Mouse (Mus musculus) lung, embryonic 16.5 days (tissue): Measurements from ENCODE around the gene Tnfrsf1a. TPM values are rescaled to one million over a fixed set of nuclear protein-coding genes. Genes with fewer than 3 reads are reported as not detected.
A peak's percentile ranks its signal among the peaks of the same experiment; 100 is the strongest.

ENCODE experiments used
- ATAC-seq: fragments of 200-750 bp; cut with Nextera tagmentation; 2 replicates; pipeline ENCODE4 v1.8.0; 2017; ENCODE audit warnings: low read depth, mild to moderate bottlenecking, moderate library complexity
- H3K27ac ChIP-seq: fragments of 300-500 bp; sonication (generic); 2 replicates; pipeline ENCODE4 v1.5.1; 2014; ENCODE audit warnings: mild to moderate bottlenecking, control low read depth, low read length
- H3K27me3 ChIP-seq: fragments of 300-500 bp; sonication (generic); 2 replicates; pipeline ENCODE4 v1.6.1; 2014; ENCODE audit warnings: low read depth, low read length, mixed read lengths; ENCODE audit not compliant: control insufficient read depth, insufficient read depth
- H3K36me3 ChIP-seq: fragments of 300-500 bp; sonication (generic); 2 replicates; pipeline ENCODE4 v1.6.1; 2014; ENCODE audit warnings: low read length; ENCODE audit not compliant: control insufficient read depth, insufficient read depth
- H3K4me1 ChIP-seq: fragments of 300-500 bp; sonication (generic); replicated peaks from 2 replicates; pipeline ENCODE4 v1.6.1; 2014; ENCODE audit warnings: low read length, mixed read lengths; ENCODE audit not compliant: control insufficient read depth, insufficient read depth
- H3K4me2 ChIP-seq: fragments of 300-500 bp; sonication (generic); 2 replicates; pipeline ENCODE4 v1.6.1; 2014; ENCODE audit warnings: low read depth, low read length, control low read depth
- H3K4me3 ChIP-seq: fragments of 300-500 bp; sonication (generic); 2 replicates; pipeline ENCODE4 v1.5.1; 2014; ENCODE audit warnings: mild to moderate bottlenecking, low read length, control low read depth
- H3K9ac ChIP-seq: fragments of 300-500 bp; sonication (generic); 2 replicates; pipeline ENCODE4 v1.6.1; 2014; ENCODE audit warnings: low read length, control low read depth
- H3K9me3 ChIP-seq: fragments of 300-500 bp; sonication (generic); 2 replicates; pipeline ENCODE4 v1.6.1; 2016; ENCODE audit warnings: low read length; ENCODE audit not compliant: control insufficient read depth
- WGBS: fragments of 180-500 bp; shearing (Covaris S2); extraction: QIAGEN DNeasy Blood & Tissue Kit; methylation state at CpG from one replicate; pipeline ENCODE4 v1.1.7; 2014; 5-methylcytosine and 5-hydroxymethylcytosine counted together
- polyA plus RNA-seq: library from polyadenylated mRNA; unstranded; fragments of >200 nt; fragmentation: Nextera tagmentation; extraction: Ambion mirVana; gene quantifications from 2 replicates; pipeline ENCODE4 v1.2.1, GENCODE M21; 2015

The Tnfrsf1a gene
- polyA plus RNA-seq, 1 experiment from 2014 or later, result 115 TPM

GRCm38 (mm10) chr6:125382024-125382423 is 32.9 kb downstream of the Tnfrsf1a start:
- no peak overlapping the region for H3K4me2 ChIP-seq
- no peak overlapping the region for H3K27ac ChIP-seq
- no peaks in the 10 kb centered on the region for H3K36me3 ChIP-seq
- H3K4me1 ChIP-seq, result peaks cover 18% of the 10 kb centered on the region
- no peak for ATAC-seq
- H3K9ac ChIP-seq, result no peak overlapping the region
- peaks cover 30% of the 10 kb centered on the region for H3K27me3 ChIP-seq
- H3K9me3 ChIP-seq, result no peaks in the 10 kb centered on the region
- WGBS, result 50% methylated on average over 2 of the region's 2 CpGs
- no peak overlapping the region for H3K4me3 ChIP-seq

- WGBS, result 61% methylated on average over 11 of the region's 11 CpGs
- H3K4me1 ChIP-seq, result peaks cover under 1% of the 10 kb centered on the region; the same call in 1 of the 2 replicates
- H3K4me2 ChIP-seq, result no peak overlapping the region
- ATAC-seq, result no peak
- H3K36me3 ChIP-seq, result no peaks in the 10 kb centered on the region
- H3K9me3 ChIP-seq, result no peaks in the 10 kb centered on the region
- no peak overlapping the region for H3K9ac ChIP-seq
- no peak overlapping the region for H3K4me3 ChIP-seq
- peaks cover 12% of the 10 kb centered on the region for H3K27me3 ChIP-seq
- H3K27ac ChIP-seq, result no peak overlapping the region
Measured at GRCm38 (mm10) chr6:125385066-125385974, 36.2 kb downstream of the Tnfrsf1a start.

- peaks cover 6% of the 10 kb centered on the region; the same call in 1 of the 2 replicates for H3K27me3 ChIP-seq
- H3K4me1 ChIP-seq, result no peaks in the 10 kb centered on the region
- WGBS, result 40% methylated on average over 6 of the region's 6 CpGs
- H3K9me3 ChIP-seq, result no peaks in the 10 kb centered on the region
- no peaks in the 10 kb centered on the region for H3K36me3 ChIP-seq
- no peak overlapping the region for H3K4me2 ChIP-seq
- ATAC-seq, result no peak
- no peak overlapping the region for H3K4me3 ChIP-seq
- no peak overlapping the region for H3K27ac ChIP-seq
- H3K9ac ChIP-seq, result no peak overlapping the region
Measured at GRCm38 (mm10) chr6:125386080-125386479, 36.9 kb downstream of the Tnfrsf1a start.

- Histone ChIP-seq H3K9ac (no peak overlapping the region), H3K36me3 (no peaks in the 10 kb centered on the region), H3K4me1 (no peaks in the 10 kb centered on the region), H3K4me3 (no peak overlapping the region), H3K27ac (no peak overlapping the region), H3K4me2 (no peak overlapping the region), H3K9me3 (no peaks in the 10 kb centered on the region), H3K27me3 (no peaks in the 10 kb centered on the region)
- 78% methylated on average over 5 of the region's 5 CpGs for WGBS
- ATAC-seq, result no peak
Measured at GRCm38 (mm10) chr6:125389853-125390252, 40.7 kb downstream of the Tnfrsf1a start.

GRCm38 (mm10) chr6:125405461-125406382 is 56.6 kb downstream of the Tnfrsf1a start:
- 46% methylated on average over 14 of the region's 14 CpGs for WGBS
- no peaks in the 10 kb centered on the region; the same call in 1 of the 2 replicates for H3K27me3 ChIP-seq
- no peak overlapping the region for H3K27ac ChIP-seq

GRCm38 (mm10) chr6:125407224-125407623 is 58.1 kb downstream of the Tnfrsf1a start:
- H3K9me3 ChIP-seq, result no peaks in the 10 kb centered on the region; the same call in 1 of the 2 replicates
- H3K4me1 ChIP-seq, result no peaks in the 10 kb centered on the region; the same call in 1 of the 2 replicates
- H3K27ac ChIP-seq, result no peak overlapping the region
- WGBS, result 67% methylated on average over 7 of the region's 7 CpGs
- H3K4me3 ChIP-seq, result no peak overlapping the region
- H3K27me3 ChIP-seq, result no peaks in the 10 kb centered on the region; the same call in 1 of the 2 replicates
- no peak for ATAC-seq
- H3K9ac ChIP-seq, result no peak overlapping the region
- no peaks in the 10 kb centered on the region for H3K36me3 ChIP-seq
- H3K4me2 ChIP-seq, result no peak overlapping the region

More at GRCm38 (mm10) chr6:125405461-125406382, 56.6 kb downstream of the Tnfrsf1a start:
- H3K9me3 ChIP-seq, result no peaks in the 10 kb centered on the region; the same call in 1 of the 2 replicates
- no peaks in the 10 kb centered on the region for H3K36me3 ChIP-seq
- H3K9ac ChIP-seq, result no peak overlapping the region
- H3K4me3 ChIP-seq, result no peak overlapping the region
- H3K4me2 ChIP-seq, result no peak overlapping the region
- ATAC-seq, result 0 out of 2 replicates have a peak, but pooled peaks have one; percentile 2
- no peaks in the 10 kb centered on the region for H3K4me1 ChIP-seq

- H3K9me3 ChIP-seq, result no peaks in the 10 kb centered on the region; the same call in 1 of the 2 replicates
Measured at GRCm38 (mm10) chr6:125407657-125408056, 58.5 kb downstream of the Tnfrsf1a start.

GRCm38 (mm10) chr6:125410551-125410950 is 61.4 kb downstream of the Tnfrsf1a start:
- H3K36me3 ChIP-seq, result no peaks in the 10 kb centered on the region

More at GRCm38 (mm10) chr6:125407657-125408056, 58.5 kb downstream of the Tnfrsf1a start:
- Histone ChIP-seq H3K27ac (no peak overlapping the region), H3K9ac (no peak overlapping the region), H3K4me2 (no peak overlapping the region), H3K36me3 (no peaks in the 10 kb centered on the region), H3K27me3 (no peaks in the 10 kb centered on the region; the same call in 1 of the 2 replicates), H3K4me3 (no peak overlapping the region), H3K4me1 (no peaks in the 10 kb centered on the region; the same call in 1 of the 2 replicates)
- 84% methylated on average over 10 of the region's 10 CpGs for WGBS
- ATAC-seq, result no peak

More at GRCm38 (mm10) chr6:125410551-125410950, 61.4 kb downstream of the Tnfrsf1a start:
- no peak for ATAC-seq
- Histone ChIP-seq H3K9me3 (no peaks in the 10 kb centered on the region; the same call in 1 of the 2 replicates), H3K27me3 (no peaks in the 10 kb centered on the region; the same call in 1 of the 2 replicates), H3K4me3 (no peak overlapping the region), H3K27ac (no peak overlapping the region), H3K9ac (no peak overlapping the region; the same call in 1 of the 2 replicates), H3K4me1 (no peaks in the 10 kb centered on the region; the same call in 1 of the 2 replicates), H3K4me2 (no peak overlapping the region)
- WGBS, result 62% methylated on average over 11 of the region's 11 CpGs
